Mouse (Mus musculus) C2C12 (cell line): Measurements from ENCODE around the gene Syna. TPM values are rescaled to one million over a fixed set of nuclear protein-coding genes. Genes with fewer than 3 reads are reported as not detected.

Experiments used
- H3K27me3 ChIP-seq: one replicate; pipeline ENCODE4 v1.6.1; 2011; ENCODE audit not compliant: control insufficient read depth, insufficient read depth, insufficient read length
- H3K36me3 ChIP-seq: one replicate; pipeline ENCODE4 v1.6.1; 2011; ENCODE audit not compliant: control insufficient read depth, insufficient read depth
- H3K4me3 ChIP-seq: one replicate; pipeline ENCODE4 v1.5.1; 2011; ENCODE audit warnings: mild to moderate bottlenecking, control low read depth; ENCODE audit not compliant: poor library complexity, insufficient read depth, severe bottlenecking
- H3K79me2 ChIP-seq: one replicate; pipeline ENCODE4 v1.6.1; 2011; ENCODE audit not compliant: control insufficient read depth, insufficient read depth
- H3K79me3 ChIP-seq: one replicate; pipeline ENCODE4 v1.6.1; 2011; ENCODE audit warnings: low read depth, control low read depth
- H3ac ChIP-seq: one replicate; pipeline ENCODE3; 2011; ENCODE audit warnings: low read depth; ENCODE audit not compliant: control insufficient read depth, insufficient read length
- CEBPB ChIP-seq: IDR thresholded peaks from one replicate; pipeline ENCODE4 v1.6.1; 2011; ENCODE audit warnings: low read depth, mild to moderate bottlenecking, control low read depth, moderate library complexity
- CTCF ChIP-seq: IDR thresholded peaks from one replicate; pipeline ENCODE4 v1.5.1; 2011; ENCODE audit not compliant: control insufficient read depth, insufficient read depth, insufficient read length
- FOSL1 ChIP-seq: IDR thresholded peaks from one replicate; pipeline ENCODE4 v1.8.0; 2011; ENCODE audit warnings: mild to moderate bottlenecking, low read length; ENCODE audit not compliant: poor library complexity, insufficient read depth, severe bottlenecking
- MAX ChIP-seq: IDR thresholded peaks from one replicate; pipeline ENCODE4 v1.6.1; 2011; ENCODE audit warnings: mild to moderate bottlenecking, control low read depth
- MYOD1 ChIP-seq: IDR thresholded peaks from one replicate; pipeline ENCODE4 v1.6.1; 2011; ENCODE audit warnings: low read depth; ENCODE audit not compliant: control insufficient read depth, insufficient read length
- MYOG ChIP-seq: IDR thresholded peaks from one replicate; pipeline ENCODE4 v1.6.1; 2011; ENCODE audit not compliant: control insufficient read depth, insufficient read length; ENCODE audit errors: extremely low read depth
- USF1 ChIP-seq: IDR thresholded peaks from one replicate; pipeline ENCODE4 v1.6.1; 2011; ENCODE audit warnings: low read depth, mild to moderate bottlenecking, control low read depth, moderate library complexity
- long read RNA-seq, 2 experiments: library from polyadenylated mRNA; unstranded; transcript quantifications; one replicate each; pipeline ENCODE4 v2.0.0; 2019 to 2020
- polyA plus RNA-seq: library from polyadenylated mRNA; unstranded; fragments of >200 nt; fragmentation: generic; extraction: Trizol; gene quantifications from one replicate; pipeline ENCODE4 v1.2.1, GENCODE M21; 2012; ENCODE audit warnings: missing spikeins

Syna gene
- polyA plus RNA-seq: 0.11 TPM
- long read RNA-seq, experiment 1: 0 reads
- long read RNA-seq, experiment 2: 0 reads

GRCm38 (mm10) chr5:134560071-134560449 is at the start of gene Syna:
TSS of gene Syna (minus strand) at chr5:134560171.
- H3K4me3 ChIP-seq: no peak within 1 kb of the TSS
- no peaks in the 10 kb centered on the region for H3K79me2 ChIP-seq
- no peaks in the 10 kb centered on the region for H3K79me3 ChIP-seq
- no peak within 1 kb of the TSS for H3ac ChIP-seq
- TF ChIP-seq MYOD1: no peak
- TF ChIP-seq MYOG: no peak
- TF ChIP-seq FOSL1: no peak
- H3K27me3 ChIP-seq: no peaks in the 10 kb centered on the region
- H3K36me3 ChIP-seq: no peaks in the 10 kb centered on the region

GRCm38 (mm10) chr5:134607121-134607520 is 47.1 kb upstream of the Syna start:
- no peaks in the 10 kb centered on the region for H3K27me3 ChIP-seq
- H3ac ChIP-seq: no peak overlapping the region
- TF ChIP-seq MYOD1 (no peak), MAX (peak; percentile 29), CEBPB (no peak), CTCF (no peak), FOSL1 (no peak), USF1 (peak; percentile 93)
- H3K79me2 ChIP-seq: no peaks in the 10 kb centered on the region
- H3K4me3 ChIP-seq: no peak overlapping the region
- no peaks in the 10 kb centered on the region for H3K36me3 ChIP-seq
- H3K79me3 ChIP-seq: no peaks in the 10 kb centered on the region

GRCm38 (mm10) chr5:134606314-134606713 is 46.3 kb upstream of the Syna start:
- Histone ChIP-seq H3ac (no peak overlapping the region), H3K79me3 (no peaks in the 10 kb centered on the region), H3K4me3 (no peak overlapping the region), H3K36me3 (no peaks in the 10 kb centered on the region), H3K79me2 (no peaks in the 10 kb centered on the region), H3K27me3 (no peaks in the 10 kb centered on the region)
- TF ChIP-seq FOSL1: no peak
- TF ChIP-seq MAX: no peak
- TF ChIP-seq MYOD1: no peak
- TF ChIP-seq USF1: no peak
- no peak for TF ChIP-seq CTCF
- no peak for TF ChIP-seq MYOG
- no peak for TF ChIP-seq CEBPB

- no peaks in the 10 kb centered on the region for H3K79me2 ChIP-seq
- TF ChIP-seq MYOD1: no peak
- no peak for TF ChIP-seq CEBPB
- no peak for TF ChIP-seq MYOG
- TF ChIP-seq MAX: no peak
- no peak for TF ChIP-seq FOSL1
- no peak for TF ChIP-seq CTCF
- no peak for TF ChIP-seq USF1
- no peak overlapping the region for H3K4me3 ChIP-seq
- H3K36me3 ChIP-seq: peaks cover 6% of the 10 kb centered on the region
- H3K79me3 ChIP-seq: no peaks in the 10 kb centered on the region
- no peak overlapping the region for H3ac ChIP-seq
- no peaks in the 10 kb centered on the region for H3K27me3 ChIP-seq
Observed at GRCm38 (mm10) chr5:134604376-134604775, 44.4 kb upstream of the Syna start.

GRCm38 (mm10) chr5:134597711-134598110 is 37.7 kb upstream of the Syna start:
- Histone ChIP-seq H3K79me2 (no peaks in the 10 kb centered on the region), H3K4me3 (no peak overlapping the region), H3K79me3 (no peaks in the 10 kb centered on the region), H3ac (no peak overlapping the region), H3K36me3 (peaks cover 49% of the 10 kb centered on the region), H3K27me3 (no peaks in the 10 kb centered on the region)
- TF ChIP-seq MYOG: no peak
- no peak for TF ChIP-seq CEBPB
- TF ChIP-seq USF1: no peak
- TF ChIP-seq MAX: no peak
- no peak for TF ChIP-seq MYOD1
- TF ChIP-seq CTCF: no peak

GRCm38 (mm10) chr5:134593093-134593492 is 33.1 kb upstream of the Syna start:
- peaks cover 56% of the 10 kb centered on the region for H3K36me3 ChIP-seq
- H3K79me3 ChIP-seq: no peaks in the 10 kb centered on the region
- no peak overlapping the region for H3ac ChIP-seq
- no peaks in the 10 kb centered on the region for H3K79me2 ChIP-seq
- no peaks in the 10 kb centered on the region for H3K27me3 ChIP-seq
- TF ChIP-seq FOSL1: no peak
- TF ChIP-seq USF1: no peak
- TF ChIP-seq MAX: no peak
- no peak for TF ChIP-seq MYOG
- no peak for TF ChIP-seq CEBPB
- no peak overlapping the region for H3K4me3 ChIP-seq
